Mouse (Mus musculus) B cell, adult 2 months (primary cell): Measurements from ENCODE around the gene Plin4.
"Not testable (repeated sequence)": the region's sequence is repeated elsewhere in the genome, so short reads cannot be mapped to it uniquely, and the experiment has no call there.

Experiments used
- DNase-seq, 2 experiments: peaks; one replicate each; pipeline ENCODE4 v3.0.0; 2022

Plin4 gene

GRCm38 (mm10) chr17:56125276-56125630 lies 15.7 kb upstream of the Plin4 start:
- DNase-seq = no peak

GRCm38 (mm10) chr17:56124377-56125275 lies 15.0 kb upstream of the Plin4 start:
- peak; percentile 73 to 74 for DNase-seq

GRCm38 (mm10) chr17:56123681-56124340 lies 14.2 kb upstream of the Plin4 start:
- DNase-seq = no peak

- DNase-seq = no peak
Measured at GRCm38 (mm10) chr17:56123161-56123560, 13.6 kb upstream of the Plin4 start.

DNA sequence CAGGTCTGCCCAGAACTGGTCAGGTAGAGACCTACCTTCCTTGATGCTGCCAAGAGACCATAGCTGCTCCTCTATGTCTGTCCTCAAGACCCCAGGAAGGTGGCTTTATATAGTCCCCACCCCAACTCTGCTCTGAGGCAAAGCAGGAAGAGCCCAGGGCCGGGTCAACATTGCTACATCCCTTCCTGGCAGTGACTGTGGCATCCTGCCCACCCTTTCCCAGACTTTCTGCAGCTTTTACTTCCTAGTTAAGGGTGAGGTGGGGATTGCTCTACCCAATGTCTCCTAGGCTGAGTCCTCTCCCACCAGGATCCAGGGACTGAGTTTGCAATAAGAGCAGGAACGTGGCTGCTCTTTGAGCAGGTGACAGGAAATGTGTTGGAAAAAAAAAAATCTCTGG lies 12.2 kb upstream of the Plin4 start, which contains the start of gene Lrg1:
TSS of gene Lrg1 (minus strand) at position 176 of the 400 bp plus-strand sequence.
- no peak for DNase-seq

DNA sequence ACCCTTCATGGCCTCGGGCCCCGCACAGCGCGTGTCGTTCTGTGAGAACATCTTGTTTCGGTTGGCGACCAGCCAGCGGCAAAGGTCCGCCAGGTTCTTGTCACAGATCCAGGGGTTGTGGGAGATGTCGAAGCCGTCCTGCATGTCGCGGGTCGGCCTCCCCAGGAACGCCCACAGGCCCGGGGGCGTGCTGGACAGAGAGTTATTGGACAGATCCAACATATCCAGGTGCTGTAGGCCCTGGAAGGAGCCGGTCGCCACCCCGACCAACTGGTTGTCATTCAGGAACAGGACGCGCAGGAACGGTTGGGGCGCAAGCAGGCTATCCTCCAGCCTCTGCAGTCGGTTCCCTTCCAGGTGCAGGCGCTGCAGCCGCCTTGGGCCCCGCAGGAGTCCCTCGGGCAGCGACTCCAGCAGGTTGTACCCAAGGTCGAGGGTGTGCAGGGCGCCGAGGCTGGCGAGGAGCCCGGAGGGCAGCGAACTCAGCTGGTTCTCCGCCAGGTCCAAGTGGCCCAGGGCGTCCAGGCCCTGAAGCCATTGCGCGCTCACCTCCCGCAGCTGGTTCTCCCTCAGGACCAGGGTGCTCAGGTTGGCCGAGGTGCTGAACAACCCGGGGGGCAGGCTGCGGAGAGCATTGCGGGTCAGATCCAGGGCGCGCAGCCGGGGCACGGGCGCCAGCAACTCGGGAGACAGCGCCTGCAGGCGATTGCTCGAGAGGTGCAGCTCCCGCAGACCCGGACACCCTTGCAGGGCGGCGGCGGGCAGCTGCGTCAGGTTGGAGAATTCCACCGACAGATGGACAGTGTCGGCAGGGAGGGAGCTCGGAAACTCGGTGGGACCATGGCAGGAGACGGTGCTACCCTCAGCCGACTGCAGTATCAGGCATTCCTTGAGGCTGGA lies 10.6 kb upstream of the Plin4 start:
- no peak for DNase-seq

DNA sequence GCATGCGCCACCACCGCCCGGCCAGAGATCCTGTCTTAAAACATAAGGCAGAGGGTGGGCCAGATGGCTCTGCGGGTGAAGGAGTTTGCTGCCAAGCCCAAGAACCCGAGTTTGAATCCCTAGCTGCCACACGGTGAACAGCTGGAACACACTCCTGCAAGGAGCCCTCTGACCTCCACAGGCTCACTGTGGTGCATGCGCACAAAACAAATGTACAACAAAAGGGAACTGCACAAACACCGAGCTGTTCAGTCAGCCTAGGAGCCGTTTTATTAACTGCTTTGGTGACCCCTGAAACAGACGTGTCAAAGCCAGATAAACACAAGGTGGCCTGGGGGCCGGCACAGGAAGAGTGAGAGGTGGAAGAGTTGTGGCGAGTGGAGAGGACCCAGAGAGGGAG lies 9.8 kb upstream of the Plin4 start:
- no peak for DNase-seq

DNA sequence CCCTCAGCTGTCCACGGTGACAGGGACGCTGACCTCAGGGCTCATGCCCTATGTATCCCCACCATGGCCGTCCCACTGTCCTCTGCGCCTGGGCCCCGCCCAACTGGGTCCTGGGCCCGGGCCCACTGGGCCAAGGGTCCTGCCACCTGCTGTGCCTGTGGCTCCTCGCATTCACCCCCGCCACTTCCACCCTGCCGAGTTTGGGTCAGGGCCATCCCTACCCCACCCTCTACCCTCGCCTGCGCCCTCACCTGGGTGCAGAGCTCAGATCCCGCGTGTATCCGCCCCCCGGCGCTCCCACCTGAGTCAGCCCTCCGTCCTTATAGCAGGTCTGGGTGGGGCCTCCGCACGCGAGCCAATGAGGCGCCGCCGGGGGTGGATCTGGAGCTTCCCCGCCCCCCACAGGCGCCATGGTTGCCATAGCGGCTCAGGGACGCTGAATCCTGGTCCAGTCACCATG lies 7.7 kb upstream of the Plin4 start, which contains the start of gene Plin5:
TSS of gene Plin5 (minus strand) at position 346 of the 460 bp plus-strand sequence.
- DNase-seq = no peak

GRCm38 (mm10) chr17:56116193-56116592 lies 6.6 kb upstream of the Plin4 start:
- DNase-seq = no peak

DNA sequence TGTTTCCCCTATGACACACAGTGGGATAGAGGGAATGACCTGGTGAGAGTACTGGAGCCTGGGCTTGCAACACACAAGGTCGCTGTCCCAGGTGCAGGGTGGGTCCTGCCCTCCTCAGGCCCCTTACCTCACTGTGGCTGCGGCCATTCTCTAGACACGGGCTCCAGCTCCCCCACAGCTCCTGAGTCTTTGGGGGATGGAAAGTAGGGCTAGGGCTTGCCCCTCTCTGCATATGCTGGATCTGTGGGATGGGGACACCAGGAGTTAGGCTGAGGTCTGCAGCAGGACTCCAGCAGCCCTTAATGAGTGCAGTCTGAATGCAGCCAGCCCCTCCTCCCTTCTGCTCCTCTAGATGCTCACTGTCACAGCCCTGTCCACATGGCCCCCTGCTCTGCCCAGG lies 3.1 kb upstream of the Plin4 start:
- no peak for DNase-seq

DNA sequence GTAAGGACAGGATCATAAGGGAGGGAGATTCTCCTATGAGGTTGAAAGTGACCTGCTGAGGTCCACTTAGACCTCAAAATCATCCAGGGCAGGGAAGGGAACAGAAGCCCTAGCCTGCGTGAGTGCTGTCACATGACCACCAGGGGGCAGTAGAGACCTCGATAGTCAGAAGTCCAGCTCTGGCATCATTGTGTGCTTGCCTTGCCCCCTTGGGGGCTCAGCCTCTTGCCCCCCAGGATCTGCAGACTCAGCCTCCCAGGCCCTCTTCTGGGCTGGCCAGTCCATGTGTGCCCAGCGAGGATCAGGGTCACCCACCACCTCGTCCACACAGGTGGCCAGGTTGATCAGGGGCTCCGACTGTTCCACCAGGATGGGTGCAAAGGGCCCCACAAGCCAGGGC lies 2.3 kb upstream of the Plin4 start:
- DNase-seq = peak; percentile 79

DNA sequence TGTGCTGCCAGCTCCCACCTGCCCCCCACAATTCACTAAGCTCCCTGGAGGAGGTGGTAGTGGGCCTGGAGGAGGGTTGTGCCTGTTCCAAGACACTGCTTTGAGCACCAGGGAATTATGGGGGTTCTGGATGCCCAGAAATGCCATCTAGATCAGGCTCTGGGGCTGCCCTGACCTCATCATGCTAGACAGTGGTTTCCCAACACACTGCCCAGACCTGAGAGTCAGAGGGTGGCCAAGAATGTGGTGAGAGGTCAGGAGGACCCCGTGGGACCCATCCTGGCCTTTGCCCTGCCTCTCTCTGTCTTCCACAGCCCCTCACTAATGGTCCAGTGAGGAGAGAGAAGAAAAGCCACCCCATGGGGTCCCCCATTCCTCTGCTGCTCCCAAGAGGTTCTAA lies 1.4 kb upstream of the Plin4 start:
- DNase-seq = no peak

DNA sequence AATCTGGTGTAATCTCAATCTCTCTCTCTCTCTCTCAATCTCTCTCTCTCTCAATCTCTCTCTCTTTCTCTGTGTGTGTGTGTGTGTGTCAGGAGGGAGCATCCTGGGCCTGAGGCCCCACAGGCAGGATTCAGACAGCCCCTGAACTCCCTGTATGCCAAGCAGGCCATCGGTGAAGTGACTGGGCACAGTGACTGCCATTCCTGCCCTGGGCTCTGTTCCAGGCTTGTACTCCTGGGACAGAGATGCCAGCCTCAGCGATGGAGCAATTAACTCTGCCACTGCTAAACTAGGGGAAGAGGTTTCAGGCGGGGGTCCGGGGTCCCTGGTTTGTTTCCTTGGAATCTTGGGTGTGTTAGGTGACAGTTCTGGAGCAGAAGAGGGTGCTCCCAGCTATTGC lies 968 bp upstream of the Plin4 start:
- no peak for DNase-seq

DNA sequence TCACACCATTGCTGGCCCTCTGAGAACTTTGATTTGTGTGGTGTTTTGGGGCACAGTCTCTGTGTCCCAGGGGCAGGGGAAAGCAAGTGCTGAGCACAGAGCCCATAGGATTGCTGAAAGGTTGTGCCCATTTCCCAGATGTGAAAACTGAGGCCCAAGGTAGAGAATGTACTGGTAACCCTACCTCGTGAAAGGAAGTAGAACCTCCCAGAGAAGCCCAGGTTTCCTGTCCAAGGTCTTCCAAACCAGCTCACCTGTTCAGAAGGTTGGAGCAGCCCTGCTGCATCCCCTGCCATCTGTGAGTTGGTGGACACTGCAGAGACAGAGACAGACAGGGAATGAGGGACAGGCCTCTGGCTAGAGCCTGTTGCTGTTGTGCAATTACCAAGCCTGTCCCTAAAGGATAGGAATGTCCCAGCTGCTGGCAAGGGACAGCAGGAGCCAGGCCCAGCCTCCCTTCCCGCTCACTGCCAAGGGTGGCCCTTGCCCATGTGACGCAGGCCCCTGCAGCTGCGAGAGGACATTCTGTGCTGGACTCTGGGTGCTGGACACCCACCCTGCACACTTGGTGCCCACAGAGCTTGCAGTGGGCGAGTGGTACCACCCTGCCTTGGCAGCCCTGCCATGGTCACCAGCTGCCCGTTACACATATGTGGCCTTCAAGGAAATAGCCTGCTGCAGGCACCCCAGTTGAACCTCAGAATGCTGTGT lies 1.1 kb downstream of the Plin4 start:
- DNase-seq = no peak

DNA sequence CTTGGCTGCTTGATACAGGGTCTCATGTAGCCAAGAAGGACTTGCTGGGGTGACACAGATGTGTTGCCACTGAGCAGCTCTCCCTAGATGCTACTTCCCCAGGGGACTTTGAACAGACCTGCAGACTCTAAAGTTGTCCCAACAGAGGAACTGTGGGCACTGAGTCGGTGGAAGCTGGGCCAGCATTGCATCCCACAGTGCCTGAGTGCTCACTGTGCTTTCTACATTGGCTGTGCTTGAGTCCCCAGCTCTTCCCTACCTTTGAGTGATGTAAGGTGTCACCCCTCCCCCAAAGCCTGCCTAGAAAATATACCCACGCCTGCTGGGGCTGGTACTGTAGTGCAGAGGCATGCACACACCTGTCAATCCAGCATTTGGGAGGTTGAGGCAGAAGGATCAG lies 1.9 kb downstream of the Plin4 start:
- DNase-seq = no peak

DNA sequence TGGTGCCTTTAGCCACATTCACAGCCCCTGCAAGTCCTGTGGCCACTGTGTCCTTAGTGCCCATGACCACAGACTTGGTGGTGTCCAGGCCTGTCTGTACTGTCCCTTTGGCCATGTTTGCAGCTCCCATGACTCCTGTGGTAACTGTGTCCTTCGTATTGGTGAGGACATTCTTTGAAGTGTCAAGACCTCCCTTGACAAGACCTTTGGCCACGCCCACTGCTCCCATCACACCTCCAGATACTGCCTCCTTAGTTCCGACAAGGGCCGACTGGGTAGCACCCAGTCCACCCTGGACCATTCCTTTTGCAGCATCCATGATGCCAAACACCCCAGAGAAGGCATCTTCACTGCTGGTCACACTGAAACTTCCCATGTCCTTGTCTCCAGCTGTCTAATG lies 2.6 kb downstream of the Plin4 start:
- DNase-seq = no peak

GRCm38 (mm10) chr17:56106436-56106835 lies 3.2 kb downstream of the Plin4 start:
- not testable (repeated sequence) for DNase-seq

GRCm38 (mm10) chr17:56104821-56105220 lies 4.8 kb downstream of the Plin4 start:
- not testable (repeated sequence) for DNase-seq

DNA sequence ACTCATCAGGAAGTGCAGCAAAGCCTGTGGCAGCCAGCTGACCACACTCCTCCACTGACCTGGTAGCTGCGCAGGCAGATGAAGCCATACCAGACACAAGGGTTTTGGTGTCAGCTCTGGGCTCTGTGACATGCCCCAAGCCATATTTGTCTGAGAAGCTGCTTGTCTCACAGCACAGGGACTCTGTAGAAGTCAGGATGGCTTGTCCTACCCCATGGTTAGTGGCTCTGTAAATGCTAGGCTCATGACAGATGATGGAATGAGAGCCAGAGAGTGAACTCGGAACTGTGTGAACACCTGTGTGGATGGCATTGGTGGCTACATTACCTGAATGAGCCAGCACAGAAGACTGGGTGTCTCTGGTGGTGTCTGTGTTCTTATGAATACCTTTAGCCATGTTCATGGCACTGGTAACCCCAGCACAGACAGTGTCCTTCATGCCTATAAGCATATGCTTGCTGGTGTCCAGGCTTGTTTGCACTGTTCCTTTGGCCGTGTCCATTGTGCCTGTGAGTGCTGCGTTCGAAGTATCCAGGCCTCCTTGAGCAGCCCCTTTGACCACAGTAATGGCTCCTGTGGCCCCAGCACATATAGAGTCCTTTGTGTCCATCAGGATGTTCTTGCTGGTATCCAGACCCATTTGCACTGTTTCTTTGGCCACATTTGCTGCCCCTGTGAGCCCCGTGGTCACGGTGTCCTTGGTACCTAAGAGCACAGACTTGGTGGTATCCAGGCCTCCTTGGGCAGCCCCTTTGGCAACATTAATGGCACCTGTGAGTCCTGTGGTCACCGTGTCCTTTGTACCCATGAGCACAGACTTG lies 5.9 kb downstream of the Plin4 start:
- DNase-seq = no peak

- DNase-seq = no peak
Measured at GRCm38 (mm10) chr17:56102927-56103326, 6.7 kb downstream of the Plin4 start.

- DNase-seq = no peak
Measured at GRCm38 (mm10) chr17:56102158-56102557, 7.4 kb downstream of the Plin4 start.
